Mouse (Mus musculus) monocyte, adult 5-6 weeks (primary cell): Measurements from ENCODE around the gene Taf3. TPM values are rescaled to one million over a fixed set of nuclear protein-coding genes. Genes with fewer than 3 reads are reported as not detected.
A peak's percentile ranks its signal among the peaks of the same experiment; 100 is the strongest.

Experiments
- ATAC-seq: fragments of 153-309, 156-312 bp; replicated peaks from 2 replicates; pipeline ENCODE4 v1.8.0; 2017; ENCODE audit warnings: mild to moderate bottlenecking; ENCODE audit not compliant: low TSS enrichment, insufficient number of reproducible peaks, severe bottlenecking, poor library complexity, low FRiP score
- total RNA-seq: library from RNA; stranded (forward); fragments of 200-1000, 200-491, 200-594 nt; gene quantifications from 3 replicates; pipeline ENCODE4 v1.2.3, GENCODE M21; 2017

Gene Taf3
- total RNA-seq, 1 experiment from 2014 or later, result 9.1 TPM

DNA sequence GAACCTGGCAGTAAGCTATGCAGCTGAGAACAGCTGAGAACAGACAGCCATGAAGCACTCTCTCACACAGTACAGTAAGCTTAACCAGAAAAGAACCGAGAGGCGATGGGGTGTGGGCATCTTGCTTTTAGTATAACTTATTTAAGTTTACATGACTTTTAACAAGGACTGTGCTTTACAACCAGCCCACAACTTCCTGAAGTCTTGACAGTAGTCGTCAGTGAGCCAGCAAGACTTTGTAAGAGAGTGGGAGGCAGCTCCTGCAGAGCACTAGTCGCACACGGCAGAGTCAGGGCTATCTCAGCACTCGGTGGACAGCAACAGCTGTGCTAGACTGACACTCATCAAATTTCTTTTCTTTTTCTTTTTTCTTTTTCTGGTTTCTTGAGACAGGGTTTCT lies 24.1 kb downstream of the Taf3 start:
- ATAC-seq, result no peak

DNA sequence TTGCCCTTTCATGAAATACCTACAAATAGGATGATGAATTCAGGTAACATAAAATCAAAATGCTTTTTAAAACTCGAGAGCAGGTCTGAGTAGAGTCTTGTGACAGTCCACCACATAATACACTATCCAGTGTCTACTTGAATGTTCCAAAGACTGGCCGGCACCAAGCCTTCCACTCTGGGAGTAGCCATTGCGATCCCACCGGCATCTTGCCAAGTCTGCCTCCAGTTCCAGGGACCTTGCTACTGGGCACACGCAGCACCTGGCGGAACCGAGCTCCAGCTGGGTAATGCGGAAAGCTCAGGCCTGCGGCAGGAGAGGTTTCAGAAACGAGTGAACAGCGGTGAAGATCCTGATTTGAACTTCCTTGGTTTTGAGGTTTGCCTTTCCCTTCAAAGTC lies 27.1 kb downstream of the Taf3 start:
- ATAC-seq, result no peak

DNA sequence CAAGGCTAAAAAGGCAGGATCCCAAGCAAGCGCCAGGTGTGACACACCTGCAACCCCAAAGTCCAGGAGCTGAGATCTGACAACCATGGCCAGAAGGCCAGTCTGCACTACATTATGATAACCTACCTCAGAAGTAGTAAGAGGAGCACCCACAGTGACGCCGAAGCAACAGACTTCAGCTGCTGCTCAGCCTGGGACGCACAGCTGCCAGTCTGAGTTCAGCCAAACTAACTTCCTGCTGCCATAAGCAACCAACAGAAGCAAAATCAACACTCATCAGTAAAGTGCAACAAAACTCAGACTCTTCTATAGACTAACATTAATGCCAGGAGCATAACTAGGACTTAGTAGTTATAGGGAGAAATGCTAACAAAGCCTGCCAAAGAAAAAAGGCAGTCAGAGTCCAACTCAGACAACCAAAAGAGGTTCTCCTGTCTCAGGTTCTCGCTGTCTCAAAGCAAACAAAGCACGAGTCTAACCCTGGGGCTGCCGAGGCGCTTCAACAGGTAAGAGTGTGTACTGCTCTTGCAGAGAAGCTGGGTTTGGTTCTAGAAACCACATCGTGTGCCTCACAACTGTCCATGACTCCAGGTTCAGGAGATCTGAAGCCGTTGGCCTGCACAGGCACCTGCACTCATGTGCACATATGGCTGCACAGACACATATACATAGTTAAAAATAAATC lies 33.3 kb downstream of the Taf3 start:
- no peak for ATAC-seq

DNA sequence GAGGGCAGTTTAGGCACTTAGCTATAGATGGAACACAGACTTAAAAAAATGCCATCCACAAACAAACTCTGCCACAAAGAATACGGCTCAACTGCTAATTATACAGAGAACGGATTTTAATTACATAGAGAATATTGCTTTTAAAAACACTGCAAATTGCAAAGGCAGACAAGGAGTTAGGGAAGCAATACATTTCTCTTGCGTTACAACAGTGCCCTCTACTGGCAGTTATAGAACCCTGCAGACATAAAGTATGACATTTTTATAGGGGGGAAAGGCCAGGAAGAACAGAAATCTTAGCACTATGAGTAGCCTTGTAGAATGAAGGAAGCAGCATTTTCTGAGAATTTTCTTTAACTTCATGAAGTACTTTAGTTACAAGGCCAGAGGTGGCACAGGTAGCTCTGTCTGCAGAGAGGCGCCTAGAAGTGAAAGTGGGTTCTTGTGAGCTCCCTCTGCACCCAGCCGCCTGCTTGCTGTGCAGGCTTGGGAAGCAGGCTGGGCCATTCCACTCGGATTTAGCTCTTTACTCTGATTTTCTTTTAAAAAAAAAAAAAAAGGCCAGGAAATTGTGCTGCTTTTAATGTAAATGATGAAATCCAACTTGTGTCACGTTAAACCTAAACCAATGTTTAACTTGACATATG lies 38.0 kb downstream of the Taf3 start:
- ATAC-seq, result peak; percentile 53; the same call in 1 of the 2 replicates

DNA sequence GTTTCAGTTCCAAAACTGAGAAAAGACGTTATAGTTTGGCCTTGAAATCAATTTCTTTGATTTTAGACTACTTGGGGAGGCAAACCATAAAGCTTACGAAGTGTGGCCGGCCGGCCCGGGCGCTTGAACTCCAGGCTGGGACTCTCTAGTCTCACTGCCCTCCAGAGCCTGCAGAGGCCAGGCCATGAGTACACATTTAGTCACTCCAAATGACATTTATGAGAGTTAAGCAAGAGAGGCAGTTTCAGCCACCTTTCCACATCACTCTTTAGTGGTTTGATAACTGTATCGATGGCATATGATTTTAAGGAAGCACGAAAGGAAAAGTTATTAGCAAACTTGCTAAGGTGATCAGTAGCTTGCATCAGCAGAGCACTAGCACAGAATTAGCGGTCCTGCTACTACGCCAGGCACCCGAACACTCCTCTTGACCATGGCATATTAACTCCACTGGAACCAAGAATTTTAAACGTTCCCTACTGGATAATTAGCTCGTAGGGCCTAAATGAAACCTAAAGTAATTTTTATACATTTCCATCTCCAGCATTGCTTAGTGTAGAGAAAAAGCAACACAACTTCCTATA lies 38.6 kb downstream of the Taf3 start:
- no peak for ATAC-seq

DNA sequence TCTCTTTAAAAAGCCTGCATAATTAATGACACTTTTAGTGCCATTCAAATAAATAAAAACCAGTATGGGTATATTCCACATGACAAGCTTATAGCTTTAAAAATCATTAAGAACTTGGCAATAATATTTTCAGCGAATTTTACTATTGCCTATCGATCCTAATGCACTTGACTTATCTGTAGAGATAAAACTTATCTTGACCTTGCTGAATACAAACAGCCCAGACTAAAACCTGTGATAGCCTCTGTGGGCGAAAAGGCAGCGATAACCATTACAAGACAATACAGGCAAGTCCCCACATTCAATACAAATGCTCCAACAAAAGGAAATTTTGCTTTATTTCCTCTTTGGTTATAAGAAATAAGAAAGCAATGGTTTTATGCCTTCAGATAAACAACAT lies 39.8 kb downstream of the Taf3 start:
- ATAC-seq, result no peak

DNA sequence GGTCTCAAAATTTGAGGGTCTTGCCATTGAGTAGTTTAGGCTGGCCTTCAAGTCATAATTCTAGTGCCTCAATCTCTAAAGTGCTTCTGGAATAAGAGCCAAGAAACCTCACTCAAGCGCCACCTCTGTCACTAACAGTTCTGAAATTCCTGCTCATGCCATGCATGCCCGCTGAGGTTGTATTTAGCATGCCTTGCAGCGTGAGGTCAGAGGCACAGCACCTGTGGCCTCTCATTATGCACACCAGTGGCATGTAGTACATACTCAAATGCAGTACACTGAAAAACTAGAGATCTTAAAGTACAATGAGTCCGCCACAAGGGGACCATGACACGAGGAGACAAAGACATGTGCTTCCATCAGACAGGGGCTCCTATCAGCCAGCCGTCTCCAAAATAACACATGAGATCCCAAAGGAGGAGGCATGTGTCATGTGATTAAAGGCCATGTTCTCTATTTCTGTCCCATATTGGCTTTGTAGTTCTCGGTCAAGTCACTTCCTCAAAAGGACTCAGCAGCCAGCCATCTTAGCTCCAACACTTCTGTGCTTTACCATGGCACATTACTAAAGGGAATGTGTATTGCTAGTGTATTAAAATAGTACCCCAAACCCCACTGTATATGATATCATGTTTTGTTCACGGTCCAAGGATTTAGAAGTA lies 43.3 kb downstream of the Taf3 start:
- ATAC-seq, result peak; percentile 67; the same call in 1 of the 2 replicates

DNA sequence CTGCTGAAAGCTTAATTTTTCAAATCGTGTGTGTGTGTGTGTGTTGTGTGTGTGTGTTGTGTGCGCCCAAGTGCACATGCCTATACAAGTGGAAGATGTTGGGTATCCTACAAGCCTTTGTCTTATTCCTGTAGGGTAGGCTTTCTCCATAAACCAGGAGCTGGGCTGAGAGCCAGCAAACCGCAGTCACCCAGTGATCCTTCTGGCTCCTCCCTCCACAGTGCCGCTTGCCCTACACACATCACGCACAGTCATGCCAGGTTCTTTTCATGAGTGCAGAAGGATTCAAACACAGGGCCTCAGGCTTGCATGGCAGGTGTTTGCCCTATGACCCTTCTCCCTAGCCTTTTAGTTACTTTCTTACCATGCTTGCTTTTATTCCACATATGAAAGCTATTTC lies 45.0 kb downstream of the Taf3 start:
- ATAC-seq, result no peak

DNA sequence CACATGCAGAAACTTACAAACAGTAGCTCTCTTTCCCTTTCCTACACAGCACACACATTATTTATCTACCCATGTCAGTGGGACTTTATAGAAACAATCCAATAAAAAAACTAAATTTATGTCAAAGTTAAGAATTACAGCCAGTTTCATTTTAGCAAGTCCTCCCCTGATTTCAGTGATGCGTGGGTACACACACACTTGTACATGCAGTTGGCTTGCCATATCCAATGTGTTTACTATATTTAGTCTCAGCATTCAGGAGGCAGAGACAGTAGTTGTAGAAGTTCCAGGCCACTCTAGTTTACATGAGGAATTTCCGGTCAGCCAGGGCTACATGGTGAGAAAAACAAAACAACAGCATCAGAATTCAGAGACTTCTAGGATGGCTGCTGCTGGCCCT lies 46.8 kb downstream of the Taf3 start:
- no peak for ATAC-seq

DNA sequence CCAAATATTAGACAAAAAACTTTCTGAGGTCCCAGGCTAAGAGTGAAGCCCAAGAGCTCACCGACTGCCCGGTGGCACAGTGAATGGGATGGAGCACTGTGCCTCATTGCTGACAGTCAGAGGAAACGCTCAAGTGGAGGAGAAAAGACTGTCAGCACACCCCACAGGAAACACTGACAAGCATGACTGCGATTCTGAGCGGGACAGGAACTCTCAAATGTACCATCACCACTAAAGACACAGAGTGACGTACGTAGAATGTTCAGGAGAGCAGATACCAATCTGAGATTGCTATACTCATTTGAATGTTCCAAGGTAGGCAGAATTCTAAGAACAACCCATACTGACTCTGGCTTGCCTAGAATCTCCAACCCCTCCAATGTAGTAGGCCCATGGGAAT lies 50.9 kb downstream of the Taf3 start:
- ATAC-seq, result no peak

DNA sequence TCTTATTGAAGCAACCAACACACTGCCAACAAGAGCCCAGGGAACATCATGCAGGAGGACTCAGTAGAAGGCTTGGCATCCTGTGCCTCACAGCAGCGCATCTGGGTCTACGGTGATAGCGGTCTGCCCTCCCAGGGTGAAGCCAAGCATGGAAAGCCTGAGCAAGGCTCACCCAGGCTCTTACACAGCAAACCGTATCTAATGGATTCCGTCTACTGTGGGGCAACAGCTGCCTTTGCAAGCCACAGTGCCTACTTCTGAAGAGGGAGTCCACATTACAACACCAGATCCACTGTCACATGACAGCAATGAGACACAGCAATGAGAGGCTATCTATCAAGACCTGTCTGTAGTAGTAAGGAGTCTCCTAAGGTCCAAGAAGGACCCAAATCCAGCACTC lies 52.3 kb downstream of the Taf3 start:
- no peak for ATAC-seq

DNA sequence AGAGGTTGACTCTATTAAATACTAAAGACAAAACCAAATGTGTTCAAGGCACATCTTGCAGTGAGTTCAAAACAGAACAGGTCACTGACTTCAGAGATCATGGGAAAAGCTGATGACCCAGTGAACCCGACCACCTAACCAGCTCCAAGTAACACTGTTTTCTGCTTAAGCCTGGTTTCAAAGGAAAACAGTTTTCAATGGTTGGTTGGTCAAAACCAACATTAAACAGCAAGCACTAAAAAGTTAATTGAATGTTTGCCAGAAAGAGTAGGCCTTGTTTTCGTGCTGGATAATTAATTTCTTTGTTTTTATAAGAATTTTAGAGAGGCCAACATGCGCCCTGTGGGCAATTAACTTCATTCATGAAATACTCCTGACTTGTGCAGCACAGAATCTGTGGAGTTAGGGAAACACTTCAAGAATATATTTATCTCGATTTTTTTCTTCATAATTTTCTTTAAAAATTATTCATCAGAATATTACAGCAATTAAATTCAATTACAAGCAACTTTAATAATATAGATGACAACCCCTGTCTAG lies 57.6 kb downstream of the Taf3 start:
- no peak for ATAC-seq

DNA sequence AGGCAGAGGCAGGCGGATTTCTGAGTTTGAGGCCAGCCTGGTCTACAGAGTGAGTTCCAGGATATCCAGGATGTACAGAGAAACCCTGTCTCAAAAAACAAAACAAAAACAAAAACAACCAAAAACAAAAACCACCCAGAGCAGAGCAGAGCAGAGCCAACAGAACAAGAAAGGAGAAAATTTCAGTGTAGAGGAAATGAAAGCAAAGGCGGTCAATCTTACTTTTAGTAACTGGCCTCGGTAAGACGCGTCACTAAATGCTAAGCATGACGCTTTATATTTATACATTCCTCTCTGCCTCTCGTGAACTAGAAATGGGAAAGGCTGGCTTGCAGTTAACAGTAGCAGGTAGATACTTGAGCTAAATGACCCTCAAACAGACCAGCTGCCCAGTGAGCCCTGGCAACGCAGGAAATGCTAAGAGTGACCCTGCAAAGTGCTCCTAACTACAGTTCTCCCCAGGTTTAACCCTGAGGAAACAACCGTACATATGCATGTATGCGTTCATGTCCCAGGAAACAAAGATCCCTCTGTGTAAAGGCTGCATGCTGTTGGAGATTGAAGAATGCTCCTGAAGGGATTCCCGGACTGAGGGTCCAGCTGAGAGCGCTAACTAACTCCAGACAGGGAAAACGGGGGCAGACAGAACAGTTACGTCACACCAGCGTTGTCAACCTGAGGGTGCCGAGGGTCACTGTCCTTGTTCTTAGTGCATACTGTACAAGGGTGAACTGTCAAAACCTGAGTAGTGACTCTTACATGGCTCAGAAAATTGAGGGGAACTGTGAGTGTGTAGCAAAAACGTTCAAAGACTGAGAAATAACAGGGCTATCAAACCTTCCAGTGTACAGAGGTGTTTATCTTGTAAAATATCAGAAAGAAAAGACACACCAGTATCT lies 58.5 kb downstream of the Taf3 start:
- ATAC-seq, result no peak

DNA sequence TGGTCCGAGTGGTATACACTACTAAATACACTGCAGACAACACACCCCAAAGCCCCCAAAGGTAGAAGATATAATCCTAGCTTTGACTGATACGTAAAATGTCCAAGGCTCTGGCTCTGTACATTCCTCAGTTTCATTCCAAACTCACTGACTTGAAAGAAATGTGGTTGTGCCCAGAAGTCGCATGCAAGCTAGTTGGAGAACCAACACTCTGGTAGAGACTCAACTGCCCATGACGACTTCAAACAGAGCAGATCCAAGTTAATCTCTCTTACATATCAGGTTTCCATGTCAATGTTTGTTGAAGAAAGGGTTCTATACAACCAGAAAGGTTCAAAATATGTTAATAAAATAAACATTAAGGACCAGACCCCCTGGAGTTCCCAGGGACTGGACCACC lies 60.1 kb downstream of the Taf3 start:
- no peak for ATAC-seq

DNA sequence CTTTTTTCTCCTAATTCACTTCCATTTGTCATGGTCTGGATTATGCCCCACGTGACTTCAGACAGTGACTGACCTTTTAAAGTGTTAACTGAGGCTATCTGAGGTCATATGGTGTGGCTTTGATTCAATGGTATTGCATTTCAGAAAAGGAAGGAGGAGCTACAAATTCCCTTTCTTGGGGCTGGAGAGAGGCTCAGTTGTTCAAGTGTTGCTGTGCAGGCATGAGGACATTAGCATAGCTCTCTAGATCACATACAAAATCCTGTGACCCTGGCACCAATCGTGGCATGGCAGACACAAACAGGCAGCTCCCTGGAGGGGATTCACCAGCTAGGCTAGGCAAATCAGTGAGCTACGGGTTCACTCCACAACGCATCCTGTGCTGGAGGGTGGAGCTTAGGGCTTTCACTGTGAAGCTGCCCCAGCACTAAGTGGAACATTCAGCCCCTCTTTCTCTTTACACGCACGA lies 62.4 kb downstream of the Taf3 start:
- ATAC-seq, result 0 out of 2 replicates have a peak, but pooled peaks have one; percentile 13

DNA sequence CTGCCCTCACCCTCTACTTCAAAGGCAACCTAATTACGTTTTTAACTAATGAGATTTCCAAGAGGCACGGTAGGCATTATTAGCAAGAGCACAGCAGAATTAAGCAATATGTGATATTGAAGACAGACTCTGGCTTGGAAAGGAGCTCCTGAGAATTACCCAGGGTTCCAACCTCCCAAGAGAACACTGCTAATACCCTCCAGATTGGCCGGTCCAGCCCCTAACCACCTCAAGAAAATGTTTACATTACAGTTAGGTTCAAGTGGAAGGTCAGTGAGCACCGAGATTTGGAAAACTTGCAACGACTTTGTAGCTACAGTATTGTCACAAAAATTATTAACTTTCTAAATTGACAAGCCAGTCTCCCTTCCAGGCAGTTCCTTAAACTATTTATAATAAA lies 66.0 kb downstream of the Taf3 start:
- ATAC-seq, result no peak

DNA sequence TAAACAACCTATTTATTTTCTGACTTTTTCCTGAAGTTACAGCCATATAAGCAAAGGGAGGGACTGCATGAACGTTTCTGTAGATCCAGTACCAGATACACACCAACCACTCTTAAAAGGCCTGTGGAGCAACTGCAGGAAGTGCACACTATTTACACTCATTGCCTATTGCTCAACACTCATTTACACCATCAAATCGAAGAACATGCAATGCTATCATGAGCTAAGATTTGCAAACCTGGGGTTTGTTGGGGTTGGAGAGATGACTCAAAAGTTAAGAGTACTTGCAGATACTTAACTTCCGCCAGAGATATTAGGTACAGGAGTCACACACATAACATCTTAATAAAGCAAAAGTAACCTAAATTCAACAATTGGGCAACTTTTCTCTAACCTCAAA lies 76.5 kb downstream of the Taf3 start:
- ATAC-seq, result no peak

DNA sequence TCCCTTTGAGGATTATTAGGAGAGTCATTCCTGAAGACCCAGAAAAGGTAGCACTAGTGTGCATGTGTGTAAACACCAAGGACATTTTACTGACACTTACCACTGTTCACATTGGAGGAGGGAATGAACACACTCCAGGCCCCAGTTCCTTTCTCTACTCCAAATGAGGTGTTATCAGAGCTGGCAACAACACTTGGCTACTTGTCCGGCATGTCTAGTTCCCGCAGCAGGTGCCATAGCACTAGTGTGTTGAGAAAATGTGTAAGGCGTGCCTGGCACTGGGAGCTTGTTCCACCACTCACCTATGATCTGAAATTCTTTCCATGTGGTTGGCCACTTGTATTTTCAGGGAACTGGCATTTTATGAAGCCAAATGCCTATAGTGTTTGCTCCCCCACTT lies 77.8 kb downstream of the Taf3 start:
- ATAC-seq, result no peak
